Comparison of ENCODE assay signal across 8 mouse cellular contexts in the genomic region with DNA sequence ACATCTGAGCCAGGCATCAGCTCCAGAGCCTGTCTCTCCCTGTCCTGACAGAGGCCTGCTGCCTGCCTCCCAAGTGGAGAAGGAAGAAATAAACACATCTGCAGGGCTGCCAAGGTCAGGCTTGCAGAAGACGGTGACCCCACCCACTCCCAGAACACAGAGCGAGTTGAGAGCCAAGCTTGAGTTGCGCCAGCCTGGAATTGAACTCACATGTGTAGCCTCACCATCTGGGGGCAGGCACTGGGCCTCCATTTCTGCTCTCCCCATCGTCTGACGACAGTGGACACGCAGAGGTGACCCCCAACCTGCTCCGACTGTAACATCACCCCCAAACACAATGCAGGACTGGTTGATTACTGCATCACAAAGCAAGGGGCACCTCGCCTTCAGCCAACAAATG. TPM values are rescaled to one million over a fixed set of nuclear protein-coding genes. Genes with fewer than 3 reads are reported as not detected.
DNase-seq lines count a peak whose midpoint lies in the region; ATAC-seq lines count a peak whose summit lies in the region.

No protein-coding gene starts in this region.

- H3K27ac ChIP-seq in limb, embryonic 10.5 days: peak overlapping the region; percentile 63

- DNase-seq in adrenal gland, adult (ENCODE audit: inconsistent age in 2 of 2, low spot score in 1 of 2): peak; percentile 51 to 80
- DNase-seq in adrenal gland, adult 18-20 months (ENCODE audit: low spot score in 2 of 2): no peak
- peak; percentile 56 for DNase-seq in urinary bladder, postnatal 14 days (ENCODE audit: low spot score)
- DNase-seq in urinary bladder, adult 2 months (ENCODE audit: low spot score): no peak
- no peak for DNase-seq in limb, embryonic 10.5 days (ENCODE audit: low spot score)
- DNase-seq in urinary bladder, postnatal 36 days (ENCODE audit: low spot score in 2 of 2): peak; percentile 38 to 78
- no peak for DNase-seq in thymus, postnatal 10 days (ENCODE audit: low spot score in 2 of 2)

- H3K9me3 ChIP-seq in limb, embryonic 10.5 days (replicated peaks): no peaks in the 10 kb centered on the region

- no peak for ATAC-seq in monocyte, adult 5-6 weeks (replicated peaks; ENCODE audit: insufficient number of reproducible peaks, low FRiP score, low TSS enrichment, poor library complexity, severe bottlenecking)

- 79% methylated on average over 8 of the region's 8 CpGs for WGBS in limb, embryonic 10.5 days

- H3K4me1 ChIP-seq in limb, embryonic 10.5 days: peaks cover 69% of the 10 kb centered on the region

- no peak overlapping the region for H3K4me3 ChIP-seq in limb, embryonic 10.5 days

- no peaks in the 10 kb centered on the region for H3K27me3 ChIP-seq in limb, embryonic 10.5 days (ENCODE audit: low read depth, poor library complexity, severe bottlenecking)

- H3K36me3 ChIP-seq in limb, embryonic 10.5 days: no peaks in the 10 kb centered on the region

RNA-seq across cellular contexts. Expression of gene Tspan18, which starts 12.4 kb away (rescaled TPM):
- total RNA-seq in adrenal gland, adult 18-20 months (2021): 10 to 100 TPM; 43.8 to 79.6 TPM
- polyA plus RNA-seq in urinary bladder, adult 2 months (2012; rRNA removed): 19.8 and 38.3 TPM in 2 replicates
- 9.9 and 13.4 TPM in 2 replicates for polyA plus RNA-seq in limb, embryonic 10.5 days (2016; fragmentation: Nextera tagmentation; extraction: Ambion mirVana)
- total RNA-seq in monocyte, adult 5-6 weeks (2017): not detected in 3 replicates

Comparison
In these comparisons a context has a peak if more than half of its experiments do, and no peak if none do; other contexts are left out.
1. DNase-seq: peak in adrenal gland, adult (2 of 2), urinary bladder, postnatal 14 days (single experiment) and urinary bladder, postnatal 36 days (2 of 2); none in adrenal gland, adult 18-20 months (0 of 2), urinary bladder, adult 2 months (single experiment), limb, embryonic 10.5 days (single experiment) and thymus, postnatal 10 days (0 of 2).
2. RNA of gene Tspan18, which starts 12.4 kb away (total RNA-seq): 43.8 to 79.6 TPM in adrenal gland, adult 18-20 months; not detected in monocyte, adult 5-6 weeks; every median in the first group is over 10 times any median in the second.